Mouse (Mus musculus): Measurements from ENCODE around the gene Myl6.

Gene Myl6

GRCm38 (mm10) chr10:128493695-128494666, at the start of gene Myl6:
TSS of gene Myl6 (minus strand) at chr10:128494145.
- DNase-seq (ENCODE audit: low spot score), result peak; percentile 91

DNA sequence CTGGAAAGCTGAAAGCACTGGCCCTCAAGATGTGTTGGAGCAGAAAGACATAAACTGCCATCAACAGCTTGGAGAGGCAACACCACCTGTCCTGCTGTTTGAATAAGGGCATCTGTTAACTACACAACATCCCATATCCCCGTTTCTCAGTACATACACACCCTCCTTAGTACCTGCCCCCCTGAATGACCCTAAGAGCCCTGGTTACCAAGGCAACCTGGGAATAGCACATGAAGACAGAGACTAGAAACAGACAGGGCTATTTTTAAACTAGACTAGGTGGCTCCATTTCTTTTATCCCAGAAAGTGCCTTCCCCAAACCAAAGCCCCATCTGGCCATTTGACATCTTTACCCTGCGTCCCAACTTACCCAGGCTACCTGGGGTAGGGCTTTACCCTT, 49.2 kb upstream of the Myl6 start:
- no peak for DNase-seq (ENCODE audit: low spot score)

- DNase-seq (ENCODE audit: low spot score), result no peak
Observed at GRCm38 (mm10) chr10:128538340-128538870, 44.5 kb upstream of the Myl6 start.

DNA sequence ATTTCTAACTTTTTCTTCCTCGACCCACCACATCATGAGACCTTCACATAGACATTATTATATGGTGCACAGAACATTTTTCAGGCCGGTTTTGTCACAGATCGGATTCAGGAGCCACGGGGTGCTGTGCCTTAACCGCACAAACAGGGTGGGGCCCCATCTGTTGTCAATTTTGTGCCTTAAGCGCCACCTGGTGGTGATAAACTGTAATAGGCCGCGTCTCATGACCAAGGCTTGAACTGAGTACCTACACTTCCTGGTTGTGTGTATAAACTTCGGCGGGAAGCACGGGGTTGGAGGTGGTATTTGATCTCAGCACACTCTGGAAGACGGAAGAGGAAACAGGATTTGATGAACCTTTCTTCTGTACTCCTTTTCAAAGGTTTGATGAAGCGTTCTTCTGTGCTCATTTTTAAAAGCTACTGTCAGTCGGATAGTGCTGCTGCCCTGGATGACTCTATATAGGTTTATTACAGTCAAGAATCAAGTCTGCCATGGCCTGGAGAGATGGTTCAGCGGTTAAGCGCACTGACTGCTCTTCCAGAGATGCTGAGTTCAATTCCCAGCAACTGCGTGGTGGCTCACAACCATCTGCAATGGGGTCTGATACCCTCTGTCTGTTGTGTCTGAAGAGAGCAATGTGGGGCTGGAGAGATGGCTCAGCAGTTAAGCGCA, 42.5 kb upstream of the Myl6 start:
- peak; percentile 65 for DNase-seq (ENCODE audit: low spot score)

DNA sequence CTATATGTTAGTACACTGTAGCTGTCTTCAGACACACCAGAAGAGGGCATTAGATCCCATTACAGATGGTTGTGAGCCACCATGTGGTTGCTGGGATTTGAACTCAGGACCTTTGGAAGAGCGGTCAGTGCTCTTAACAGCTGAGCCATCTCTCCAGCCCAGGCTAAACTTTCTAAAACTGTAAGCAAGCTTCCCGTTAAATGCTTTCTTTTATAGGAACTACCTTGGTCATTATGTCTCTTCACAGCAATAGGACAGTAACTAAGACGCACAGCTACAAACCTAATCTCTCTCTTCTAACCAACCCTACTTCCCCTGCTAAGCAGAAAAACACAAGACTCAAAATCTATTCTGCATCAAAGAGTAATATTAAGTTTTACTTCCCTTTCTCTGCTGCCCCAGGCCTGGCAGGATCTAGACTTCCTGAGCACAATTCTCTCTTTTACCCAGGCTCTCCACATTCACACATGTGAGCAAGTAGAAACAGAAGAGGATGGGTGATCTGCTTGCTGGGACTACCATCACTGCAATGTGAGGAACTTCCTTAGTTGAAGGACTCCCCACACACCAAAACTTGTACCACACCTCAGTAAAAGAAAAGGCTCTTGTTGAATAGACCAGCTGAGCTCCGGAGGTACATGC, 41.8 kb upstream of the Myl6 start:
- DNase-seq (ENCODE audit: low spot score), result no peak

DNA sequence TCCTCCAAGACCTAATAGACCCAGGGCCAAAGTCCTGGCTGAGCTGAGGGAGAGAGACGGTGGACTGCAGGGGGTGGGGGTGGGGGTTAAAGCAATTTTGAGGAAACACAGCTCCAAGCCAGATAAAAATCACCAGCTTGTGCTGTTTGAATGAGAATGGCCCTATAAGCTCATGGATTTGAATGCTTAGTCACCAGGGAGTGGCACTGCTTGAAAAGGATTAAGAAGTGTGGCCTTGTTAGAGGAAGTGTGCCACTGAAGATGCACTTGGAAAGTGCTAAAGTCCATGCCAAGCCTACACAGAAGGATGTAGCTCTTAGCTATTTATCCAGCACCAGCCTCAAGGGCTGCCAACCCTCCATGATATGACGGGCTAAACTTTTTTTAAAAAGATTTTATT, 41.3 kb upstream of the Myl6 start:
- DNase-seq (ENCODE audit: low spot score), result no peak

DNA sequence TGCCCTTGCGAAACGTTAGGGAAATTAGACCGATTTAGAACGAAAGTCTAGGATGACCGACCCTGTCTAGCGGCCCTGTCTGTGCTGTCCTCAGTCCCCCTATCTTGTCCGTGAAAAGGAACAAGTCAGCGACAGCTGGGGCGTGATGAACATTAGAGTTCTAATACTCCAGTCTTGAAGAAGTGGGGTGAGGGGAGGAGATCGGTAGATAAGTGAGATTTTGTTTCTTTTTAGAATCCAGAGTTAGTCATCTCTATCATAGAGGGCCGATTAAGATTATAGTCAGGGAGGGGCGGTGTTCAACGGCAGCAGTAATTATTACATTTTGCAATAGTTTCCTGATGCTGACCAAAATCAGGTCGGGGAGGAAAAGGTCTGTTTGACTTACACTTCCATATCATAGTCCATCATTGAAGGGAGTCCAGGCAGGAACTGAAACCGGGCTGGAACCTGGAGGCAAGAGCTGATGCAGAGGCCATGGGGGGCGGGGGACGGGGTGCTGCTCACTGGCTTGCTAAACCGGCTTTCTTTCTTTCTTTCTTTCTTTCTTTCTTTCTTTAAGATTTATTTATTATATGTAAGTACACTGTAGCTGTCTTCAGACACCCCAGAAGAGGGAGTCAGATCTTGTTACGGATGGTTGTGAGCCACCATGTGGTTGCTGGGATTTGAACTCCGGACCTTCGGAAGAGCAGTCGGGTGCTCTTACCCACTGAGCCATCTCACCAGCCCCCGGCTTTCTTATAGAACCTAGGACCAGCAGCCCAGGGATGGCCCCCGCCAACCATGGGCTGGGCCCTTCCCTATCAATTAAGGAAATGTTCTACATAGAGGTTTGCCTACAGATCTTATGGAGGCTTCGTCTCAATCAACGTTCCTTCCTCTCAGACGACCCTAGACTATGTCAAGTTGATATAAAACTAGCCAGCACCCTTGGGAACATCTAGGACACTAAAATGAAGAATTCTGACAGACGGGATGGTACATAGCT, 32.7 kb upstream of the Myl6 start:
- DNase-seq (ENCODE audit: low spot score), result no peak

DNA sequence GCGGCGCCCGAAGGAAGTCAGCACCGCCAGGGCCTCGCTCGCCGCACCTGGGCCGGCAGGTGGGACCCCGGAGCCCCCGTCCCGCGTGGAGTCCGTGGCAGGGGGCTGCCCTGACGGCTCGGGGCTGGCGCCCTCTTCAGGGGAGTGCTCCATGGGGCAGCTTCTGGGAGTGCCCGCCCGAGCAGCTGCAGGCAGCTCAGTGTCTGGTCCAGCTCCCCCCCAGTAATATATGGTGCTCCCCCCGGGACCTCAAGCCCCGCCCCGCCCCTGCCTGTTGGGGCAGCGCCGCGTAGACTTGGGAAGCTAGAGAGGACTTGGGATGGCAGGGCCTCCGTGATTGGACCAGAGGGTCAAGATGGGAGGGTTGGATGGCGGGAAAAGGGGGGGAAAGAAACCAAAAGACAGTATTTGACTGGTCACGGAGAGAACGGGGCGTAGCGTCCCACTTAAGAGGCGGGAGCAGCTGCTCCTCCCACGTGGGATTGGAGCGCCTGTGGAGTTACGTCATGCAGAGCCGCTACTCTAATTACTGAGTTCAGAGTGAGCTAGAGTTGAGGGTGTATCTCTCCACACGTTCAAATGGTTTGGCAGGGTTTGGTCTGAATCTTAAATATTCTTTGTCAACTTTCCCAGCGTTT, 31.8 kb upstream of the Myl6 start, which contains the start of gene Esyt1:
Esyt1 (minus strand) TSS at position 201 of the 638 bp plus-strand sequence.
- peak; percentile 75 for DNase-seq (ENCODE audit: low spot score)

DNA sequence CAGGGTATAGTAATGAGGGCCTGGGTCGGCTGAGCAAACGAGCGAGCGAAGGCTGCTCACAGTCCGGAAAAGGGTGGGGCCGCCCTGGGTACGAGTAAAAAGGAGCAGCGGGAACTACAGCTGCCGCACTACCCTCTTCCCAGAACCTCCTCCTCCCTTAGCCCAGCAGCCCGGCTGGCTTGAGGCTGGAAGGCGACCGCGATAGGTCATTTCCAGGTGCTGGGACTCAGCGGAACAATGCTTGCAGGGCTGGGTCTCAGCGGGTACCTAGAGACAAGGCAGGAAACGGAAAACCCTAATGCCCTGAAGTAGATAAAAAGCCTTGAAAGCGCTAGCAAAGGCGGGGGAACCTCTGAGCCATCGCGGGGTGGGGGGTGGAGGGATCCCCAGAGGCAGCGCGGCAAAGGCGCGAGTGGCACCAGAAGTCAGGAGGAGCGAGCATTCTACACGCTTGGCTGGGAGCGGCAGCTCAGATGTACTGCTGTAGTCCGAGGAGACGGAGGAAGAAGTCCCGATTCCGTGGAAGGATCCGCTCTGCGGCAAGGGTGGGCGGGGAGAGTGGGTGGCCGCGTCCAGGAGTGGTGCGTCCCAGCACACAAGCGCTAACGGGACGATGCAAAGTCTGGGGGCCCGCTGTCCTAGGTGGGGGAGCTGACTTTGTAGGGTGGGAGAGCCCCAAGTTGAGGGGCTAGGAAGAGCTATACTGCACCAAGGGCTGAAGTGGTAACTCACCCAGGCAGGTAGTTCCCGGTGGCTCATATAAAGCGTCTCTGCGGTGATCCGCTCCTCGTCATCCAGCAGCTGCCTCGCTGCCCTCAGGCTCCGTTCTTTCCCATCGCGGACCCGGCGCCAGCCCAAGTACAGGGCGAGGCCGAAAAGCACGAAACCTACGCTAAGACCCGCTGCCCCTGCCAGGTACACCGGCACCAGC, 31.1 kb upstream of the Myl6 start:
- peak; percentile 46 for DNase-seq (ENCODE audit: low spot score)

GRCm38 (mm10) chr10:128524111-128524731, 30.3 kb upstream of the Myl6 start:
- DNase-seq (ENCODE audit: low spot score), result no peak

DNA sequence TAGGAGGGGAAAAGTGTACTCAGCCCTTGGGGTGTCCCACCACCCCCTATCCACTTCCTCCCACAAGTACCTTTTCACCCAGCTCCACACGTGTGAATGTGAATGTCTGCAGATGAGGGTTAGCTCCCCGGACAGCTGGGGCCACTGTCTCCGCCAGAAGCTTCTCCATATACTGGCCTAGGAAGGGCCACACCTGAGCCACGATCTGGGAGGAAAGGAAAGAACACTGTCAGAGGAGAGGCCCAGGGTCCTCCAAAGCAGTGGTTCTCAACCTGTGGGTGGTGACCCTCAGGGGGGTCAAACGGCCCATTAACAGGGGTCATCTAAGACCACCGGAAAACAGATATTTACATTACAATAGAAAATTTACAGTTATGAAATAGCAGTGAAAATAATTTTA, 28.4 kb upstream of the Myl6 start:
- DNase-seq (ENCODE audit: low spot score), result no peak

DNA sequence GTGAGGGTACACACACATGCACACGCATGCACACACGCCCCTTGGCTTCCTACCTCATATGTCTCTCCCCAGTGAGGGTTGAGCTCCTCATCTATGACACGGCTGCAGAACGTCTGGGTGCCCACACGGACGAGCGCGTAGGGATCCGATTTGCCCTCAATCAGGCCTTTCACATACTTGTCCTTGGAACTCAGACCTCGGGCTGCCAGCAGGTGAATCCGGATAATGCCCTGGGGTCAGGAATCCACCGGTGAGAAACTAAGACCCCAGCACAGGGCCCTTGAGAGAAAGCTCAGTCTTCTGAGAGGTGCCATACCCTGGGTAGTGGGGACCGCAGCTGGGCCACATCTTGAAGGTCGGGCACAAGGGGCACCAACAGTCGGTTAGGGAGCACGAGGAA, 26.6 kb upstream of the Myl6 start:
- DNase-seq (ENCODE audit: low spot score), result no peak

- no peak for DNase-seq (ENCODE audit: low spot score)
Observed at GRCm38 (mm10) chr10:128518833-128519232, 24.9 kb upstream of the Myl6 start.

DNA sequence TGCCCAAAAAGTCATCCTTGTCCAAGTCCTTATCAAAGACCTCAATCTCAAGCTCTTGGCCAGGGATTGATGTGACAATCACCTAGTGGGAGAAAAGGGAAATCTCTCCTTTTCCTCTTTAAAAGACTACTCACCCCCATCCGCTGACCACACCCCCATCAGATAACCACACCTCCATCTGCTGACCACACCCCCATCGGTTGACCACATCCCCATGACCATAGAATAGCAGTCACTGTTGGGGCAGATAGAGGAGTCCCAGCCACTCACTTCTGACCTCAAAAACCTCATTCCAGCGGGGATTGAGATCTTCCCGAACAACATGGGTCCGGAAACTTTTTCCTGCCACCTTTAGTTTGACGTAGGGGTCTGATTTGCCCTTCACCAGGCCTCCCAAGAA, 22.7 kb upstream of the Myl6 start:
- no peak for DNase-seq (ENCODE audit: low spot score)

GRCm38 (mm10) chr10:128516029-128516428, 22.1 kb upstream of the Myl6 start:
- no peak for DNase-seq (ENCODE audit: low spot score)

GRCm38 (mm10) chr10:128515044-128515443, 21.1 kb upstream of the Myl6 start:
- DNase-seq (ENCODE audit: low spot score), result no peak

GRCm38 (mm10) chr10:128511761-128512160, 17.8 kb upstream of the Myl6 start:
- DNase-seq (ENCODE audit: low spot score), result no peak

DNA sequence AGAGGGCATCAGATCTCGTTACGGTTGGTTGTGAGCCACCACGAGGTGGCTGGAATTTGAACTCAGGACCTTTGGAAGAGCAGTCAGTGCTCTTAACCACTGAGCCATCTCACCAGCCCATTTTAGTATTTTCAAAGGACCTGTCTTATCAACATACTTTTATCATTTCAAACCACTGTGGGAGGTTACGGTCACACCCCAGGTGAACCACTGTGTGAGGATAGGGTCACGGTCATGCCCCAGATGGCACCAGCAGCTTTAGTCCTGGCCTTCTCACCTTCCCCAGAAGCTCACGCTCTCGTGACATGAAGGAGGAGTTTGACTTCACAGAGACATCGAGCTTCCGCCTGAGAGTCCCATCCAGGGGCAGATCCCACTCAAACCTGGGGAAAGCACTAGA, 17.2 kb upstream of the Myl6 start:
- no peak for DNase-seq (ENCODE audit: low spot score)

GRCm38 (mm10) chr10:128510301-128510700, 16.4 kb upstream of the Myl6 start:
- no peak for DNase-seq (ENCODE audit: low spot score)
